Mouse (Mus musculus): Measurements from ENCODE around the gene Chil4. TPM values are rescaled to one million over a fixed set of nuclear protein-coding genes. Genes with fewer than 3 reads are reported as not detected.
"Not testable (repeated sequence)": the region's sequence is repeated elsewhere in the genome, so short reads cannot be mapped to it uniquely, and the experiment has no call there.

The Chil4 gene
- polyA plus RNA-seq, 1 experiment from 2014 or later, result 0.22 TPM

DNA sequence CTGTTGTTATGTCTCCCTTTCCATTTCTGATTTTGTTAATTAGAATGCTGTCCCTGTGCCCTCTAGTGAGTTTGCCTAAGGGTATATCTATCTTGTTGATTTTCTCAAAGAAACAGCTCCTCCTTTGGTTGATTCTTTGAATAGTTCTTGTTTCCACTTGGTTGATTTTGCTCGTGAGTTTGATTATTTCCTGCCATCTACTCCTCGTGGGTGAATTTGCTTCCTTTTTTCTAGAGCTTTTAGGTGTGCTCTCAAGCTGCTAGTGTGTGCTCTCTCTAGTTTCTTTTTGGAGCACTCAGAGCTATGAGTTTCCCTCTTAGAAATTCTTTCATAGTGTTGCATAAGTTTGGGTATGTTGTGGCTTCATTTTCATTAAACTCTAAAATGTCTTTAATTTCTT is 44.3 kb downstream of the Chil4 start:
- H3K9ac ChIP-seq (ENCODE audit: low read length); H3K4me1 ChIP-seq (ENCODE audit: control insufficient read depth, insufficient read depth, low read length); H3K27me3 ChIP-seq (ENCODE audit: control insufficient read depth, insufficient read depth, low read length); ATAC-seq (replicated peaks; ENCODE audit: extremely low read depth, insufficient read depth, low FRiP score); H3K36me3 ChIP-seq (ENCODE audit: control insufficient read depth, insufficient read depth); H3K4me3 ChIP-seq (ENCODE audit: low read length); H3K27ac ChIP-seq (ENCODE audit: low read length); H3K4me2 ChIP-seq (ENCODE audit: low read depth, low read length): not testable (repeated sequence)
- peaks cover 15% of the 10 kb centered on the region for H3K9me3 ChIP-seq (replicated peaks; ENCODE audit: control insufficient read depth, low read length)
- WGBS, result 57% methylated on average over 2 of the region's 2 CpGs

DNA sequence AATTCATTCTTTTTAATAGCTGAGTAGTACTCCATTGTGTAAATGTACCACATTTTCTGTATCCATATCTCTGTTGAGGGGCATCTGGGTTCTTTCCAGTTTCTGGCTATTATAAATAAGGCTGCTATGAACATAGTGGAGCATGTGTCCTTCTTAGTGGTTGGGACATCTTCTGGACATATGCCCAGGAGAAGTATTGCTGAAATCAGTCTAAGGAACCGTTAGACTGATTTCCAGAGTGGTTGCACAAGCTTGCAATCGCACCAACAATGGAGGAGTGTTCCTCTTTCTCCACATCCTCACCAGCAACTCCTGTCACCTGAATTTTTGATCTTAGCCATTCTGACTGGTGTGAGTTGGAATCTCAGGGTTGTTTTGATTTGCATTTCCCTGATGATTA is 46.8 kb downstream of the Chil4 start:
- not testable (repeated sequence) for ATAC-seq (replicated peaks; ENCODE audit: extremely low read depth, insufficient read depth, low FRiP score); H3K4me2 ChIP-seq (ENCODE audit: low read depth, low read length); H3K9ac ChIP-seq (ENCODE audit: low read length); H3K4me3 ChIP-seq (ENCODE audit: low read length); H3K27me3 ChIP-seq (ENCODE audit: control insufficient read depth, insufficient read depth, low read length); H3K27ac ChIP-seq (ENCODE audit: low read length); H3K36me3 ChIP-seq (ENCODE audit: control insufficient read depth, insufficient read depth); H3K4me1 ChIP-seq (ENCODE audit: control insufficient read depth, insufficient read depth, low read length)
- H3K9me3 ChIP-seq (replicated peaks; ENCODE audit: control insufficient read depth, low read length), result peaks cover 11% of the 10 kb centered on the region
- 64% methylated on average over 2 of the region's 2 CpGs for WGBS

- Histone ChIP-seq H3K9ac (ENCODE audit: low read length) (no peak overlapping the region), H3K27ac (ENCODE audit: low read length) (no peak overlapping the region), H3K4me3 (ENCODE audit: low read length) (no peak overlapping the region), H3K36me3 (ENCODE audit: control insufficient read depth, insufficient read depth) (no peaks in the 10 kb centered on the region), H3K9me3 (replicated peaks; ENCODE audit: control insufficient read depth, low read length) (peaks cover 8% of the 10 kb centered on the region), H3K27me3 (ENCODE audit: control insufficient read depth, insufficient read depth, low read length) (no peaks in the 10 kb centered on the region), H3K4me2 (ENCODE audit: low read depth, low read length) (no peak overlapping the region), H3K4me1 (ENCODE audit: control insufficient read depth, insufficient read depth, low read length) (no peaks in the 10 kb centered on the region)
- ATAC-seq (replicated peaks; ENCODE audit: extremely low read depth, insufficient read depth, low FRiP score), result no peak
- WGBS, result 70% methylated on average over 1 of the region's 1 CpGs
These were observed 48.1 kb downstream of the Chil4 start for GRCm38 (mm10) chr3:106171135-106171731.

DNA sequence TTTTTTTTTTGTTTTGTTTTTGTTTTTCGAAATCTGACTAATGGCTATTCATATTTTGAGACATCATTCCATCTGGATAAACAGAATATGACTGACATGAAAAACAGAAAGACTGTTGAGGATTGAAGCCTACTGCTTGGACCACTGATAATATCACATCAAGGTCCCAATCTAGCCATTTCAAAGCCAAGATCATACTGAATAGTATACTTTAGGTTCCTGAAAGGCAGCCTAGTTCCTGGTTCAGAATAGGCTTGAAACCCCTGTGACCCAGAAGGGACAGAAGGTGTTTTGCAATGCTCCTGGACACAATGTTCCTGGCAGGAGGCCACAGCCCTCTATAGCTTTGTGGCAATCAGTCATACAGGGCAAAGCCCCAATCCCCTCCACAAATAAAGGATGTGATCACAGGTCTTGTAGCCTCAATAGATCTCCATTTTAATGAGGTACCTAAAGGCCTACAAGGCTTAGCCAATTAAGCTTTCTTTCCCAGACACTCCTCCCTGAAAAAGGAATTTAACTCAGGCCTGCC is 48.7 kb downstream of the Chil4 start:
- no peak overlapping the region for H3K4me2 ChIP-seq (ENCODE audit: low read depth, low read length)
- ATAC-seq (replicated peaks; ENCODE audit: extremely low read depth, insufficient read depth, low FRiP score), result no peak
- H3K27me3 ChIP-seq (ENCODE audit: control insufficient read depth, insufficient read depth, low read length), result no peaks in the 10 kb centered on the region
- H3K4me1 ChIP-seq (ENCODE audit: control insufficient read depth, insufficient read depth, low read length), result no peaks in the 10 kb centered on the region
- no peaks in the 10 kb centered on the region for H3K36me3 ChIP-seq (ENCODE audit: control insufficient read depth, insufficient read depth)
- no peak overlapping the region for H3K27ac ChIP-seq (ENCODE audit: low read length)
- H3K9ac ChIP-seq (ENCODE audit: low read length), result no peak overlapping the region
- 49% methylated on average over 1 of the region's 1 CpGs for WGBS
- no peak overlapping the region for H3K4me3 ChIP-seq (ENCODE audit: low read length)
- peaks cover 8% of the 10 kb centered on the region for H3K9me3 ChIP-seq (replicated peaks; ENCODE audit: control insufficient read depth, low read length)

DNA sequence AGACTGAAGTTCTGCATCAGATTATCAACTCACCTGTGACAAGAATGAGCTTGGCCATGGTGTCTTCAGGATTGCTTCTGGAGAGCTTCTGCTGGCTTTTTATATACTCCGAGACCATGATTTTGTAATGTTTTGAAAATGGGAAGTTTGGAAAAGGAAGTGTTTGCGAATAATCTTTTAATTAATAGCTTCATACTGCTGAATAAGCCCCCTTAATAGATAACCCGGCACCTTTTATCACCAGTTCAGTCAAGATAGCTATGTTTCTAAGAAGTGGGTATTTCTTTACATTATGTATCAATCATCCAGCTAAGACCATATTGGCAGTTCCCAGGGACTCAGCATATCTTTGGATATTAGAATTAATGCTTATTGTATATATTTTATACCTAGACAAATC is 51.8 kb downstream of the Chil4 start, which contains the start of gene Chil3:
TSS of gene Chil3 (minus strand) at position 101 of the 400 bp plus-strand sequence.
- Histone ChIP-seq H3K9ac (ENCODE audit: low read length) (no peak within 1 kb of the TSS), H3K4me3 (ENCODE audit: low read length) (no peak within 1 kb of the TSS), H3K4me1 (ENCODE audit: control insufficient read depth, insufficient read depth, low read length) (no peaks in the 10 kb centered on the region), H3K4me2 (ENCODE audit: low read depth, low read length) (no peak within 1 kb of the TSS), H3K27me3 (ENCODE audit: control insufficient read depth, insufficient read depth, low read length) (no peaks in the 10 kb centered on the region), H3K27ac (ENCODE audit: low read length) (no peak within 1 kb of the TSS), H3K9me3 (replicated peaks; ENCODE audit: control insufficient read depth, low read length) (peaks cover 11% of the 10 kb centered on the region), H3K36me3 (ENCODE audit: control insufficient read depth, insufficient read depth) (no peaks in the 10 kb centered on the region)
- ATAC-seq (replicated peaks; ENCODE audit: extremely low read depth, insufficient read depth, low FRiP score), result no peak
- 69% methylated on average over 3 of the region's 3 CpGs for WGBS

DNA sequence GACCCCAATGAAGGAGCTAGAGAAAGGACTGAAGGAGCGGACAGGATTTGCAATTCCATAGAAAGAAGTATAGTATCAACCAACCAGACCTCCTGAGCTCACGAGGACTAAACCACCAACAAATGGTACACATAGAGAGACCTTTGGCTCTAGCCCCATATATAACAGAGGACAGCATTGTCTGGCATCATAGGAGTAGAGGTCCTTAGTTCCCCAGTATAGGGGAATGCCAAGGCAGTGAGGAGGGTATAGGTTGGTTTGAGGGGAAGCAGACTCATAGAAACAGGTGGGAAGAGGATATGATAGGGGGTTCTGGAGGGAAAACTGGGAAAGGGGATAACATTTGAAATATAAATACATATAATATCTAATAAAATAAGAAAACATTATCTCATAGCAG is 64.9 kb downstream of the Chil4 start:
- no peaks in the 10 kb centered on the region; the same call in 1 of the 2 replicates for H3K9me3 ChIP-seq (replicated peaks; ENCODE audit: control insufficient read depth, low read length)
- H3K4me3 ChIP-seq (ENCODE audit: low read length), result no peak overlapping the region
- WGBS, result 77% methylated on average over 2 of the region's 2 CpGs
- H3K4me2 ChIP-seq (ENCODE audit: low read depth, low read length), result no peak overlapping the region
- ATAC-seq (replicated peaks; ENCODE audit: extremely low read depth, insufficient read depth, low FRiP score), result no peak
- no peaks in the 10 kb centered on the region for H3K4me1 ChIP-seq (ENCODE audit: control insufficient read depth, insufficient read depth, low read length)
- no peaks in the 10 kb centered on the region for H3K36me3 ChIP-seq (ENCODE audit: control insufficient read depth, insufficient read depth)
- no peak overlapping the region for H3K27ac ChIP-seq (ENCODE audit: low read length)
- H3K9ac ChIP-seq (ENCODE audit: low read length), result no peak overlapping the region
- no peaks in the 10 kb centered on the region for H3K27me3 ChIP-seq (ENCODE audit: control insufficient read depth, insufficient read depth, low read length)

Other genes with a start within 250 kb of the Chil4 start
- 1.2 and 1.6 TPM in 2 replicates for gene Ovgp1, start 245.8 kb downstream of the Chil4 start, polyA plus RNA-seq (2015; fragmentation: Nextera tagmentation; extraction: Ambion mirVana)
- 1.1 and 2.5 TPM in 2 replicates for gene Pifo, start 204.9 kb downstream of the Chil4 start, polyA plus RNA-seq (2015; fragmentation: Nextera tagmentation; extraction: Ambion mirVana)
- gene Chil5, start 186.7 kb downstream of the Chil4 start, polyA plus RNA-seq (2015; fragmentation: Nextera tagmentation; extraction: Ambion mirVana), result 0.19 and 0.29 TPM in 2 replicates
- gene Chia1, start 106.3 kb downstream of the Chil4 start, polyA plus RNA-seq (2015; fragmentation: Nextera tagmentation; extraction: Ambion mirVana), result 0.08 TPM in 1 of 2 replicates, not detected in the other
- 0.15 and 0.29 TPM in 2 replicates for gene Chil3, start 51.9 kb downstream of the Chil4 start, polyA plus RNA-seq (2015; fragmentation: Nextera tagmentation; extraction: Ambion mirVana)
- not detected in 2 replicates for gene Chil6, start 186.7 kb upstream of the Chil4 start, polyA plus RNA-seq (2015; fragmentation: Nextera tagmentation; extraction: Ambion mirVana)